8 mouse cellular contexts compared by ENCODE assay signal in the genomic region with DNA sequence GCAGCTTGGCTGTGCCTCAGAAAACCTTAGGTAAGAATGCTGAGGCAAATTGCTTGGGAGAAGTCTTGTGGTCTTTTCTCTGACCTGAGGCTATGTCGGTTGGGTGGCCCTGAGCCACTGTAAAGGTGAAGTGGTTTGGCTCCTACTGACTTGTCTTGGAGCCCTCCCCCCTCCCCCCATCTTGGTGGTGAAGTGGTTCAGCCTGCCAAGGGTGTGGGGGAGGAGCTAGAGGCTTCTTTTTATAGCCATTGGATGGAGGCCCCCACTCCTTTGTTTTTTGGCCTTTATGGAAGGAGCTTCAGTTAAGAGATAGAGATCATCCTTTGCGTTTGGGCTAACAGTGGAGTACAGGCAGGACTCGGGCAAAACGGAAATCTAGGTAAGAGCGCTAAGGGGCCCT. TPM values are rescaled to one million over a fixed set of nuclear protein-coding genes. Genes with fewer than 3 reads are reported as not detected.
A peak's percentile ranks its signal among the peaks of the same experiment; 100 is the strongest.
DNase-seq lines count a peak whose midpoint lies in the region; ATAC-seq and TF ChIP-seq lines count a peak whose summit lies in the region.

A gene (plus strand): TSS at position 280 of the 400 bp plus-strand sequence.

- H3K9me3 ChIP-seq in heart, embryonic 16.5 days (replicated peaks; ENCODE audit: control insufficient read depth, low read length): no peaks in the 10 kb centered on the region
- no peaks in the 10 kb centered on the region for H3K9me3 ChIP-seq in MEL (replicated peaks; ENCODE audit: insufficient read depth, low read length)
- no peaks in the 10 kb centered on the region for H3K9me3 ChIP-seq in forebrain, embryonic 13.5 days (replicated peaks)
- no peaks in the 10 kb centered on the region for H3K9me3 ChIP-seq in limb, embryonic 13.5 days

- peaks cover 12% of the 10 kb centered on the region for H3K4me1 ChIP-seq in heart, embryonic 16.5 days (ENCODE audit: control insufficient read depth, insufficient read depth, low read length)
- peaks cover 0 to 10% of the 10 kb centered on the region in 2 experiments; a peak in 3 of 4 replicates for H3K4me1 ChIP-seq in MEL (ENCODE audit: control insufficient read depth in 1 of 2, insufficient read depth in 2 of 2, low read length in 2 of 2)
- H3K4me1 ChIP-seq in forebrain, embryonic 13.5 days: peaks cover 22% of the 10 kb centered on the region
- peaks cover 20% of the 10 kb centered on the region for H3K4me1 ChIP-seq in limb, embryonic 13.5 days
- H3K4me1 ChIP-seq in olfactory bulb, adult 2 months (ENCODE audit: control insufficient read depth, insufficient read depth, low read length): peaks cover 4% of the 10 kb centered on the region; the same call in 1 of the 2 replicates

- H3K4me3 ChIP-seq in heart, embryonic 16.5 days (ENCODE audit: low read length): peak within 1 kb of the TSS; percentile 75
- H3K4me3 ChIP-seq in MEL (ENCODE audit: control insufficient read depth in 1 of 2, insufficient read depth in 1 of 2, low read depth in 2 of 2, low read length in 2 of 2): peak within 1 kb of the TSS; percentile 95 to 96
- peak within 1 kb of the TSS; percentile 85 for H3K4me3 ChIP-seq in forebrain, embryonic 13.5 days
- H3K4me3 ChIP-seq in limb, embryonic 13.5 days: peak within 1 kb of the TSS; percentile 58
- peak within 1 kb of the TSS; percentile 61 for H3K4me3 ChIP-seq in olfactory bulb, adult 2 months (ENCODE audit: insufficient read depth, low read depth, low read length)

- 41% methylated on average over 5 of the region's 5 CpGs for WGBS in heart, embryonic 16.5 days
- WGBS in forebrain, embryonic 13.5 days: 57% methylated on average over 5 of the region's 5 CpGs
- 50% methylated on average over 5 of the region's 5 CpGs for WGBS in limb, embryonic 13.5 days
- 85% methylated on average over 5 of the region's 5 CpGs for WGBS in olfactory bulb, adult 2 months

- peak within 1 kb of the TSS; percentile 89 for H3K9ac ChIP-seq in heart, embryonic 16.5 days (ENCODE audit: low read length)
- H3K9ac ChIP-seq in MEL (ENCODE audit: control insufficient read depth, low read depth, low read length, poor library complexity, severe bottlenecking): peak within 1 kb of the TSS; percentile 96
- H3K9ac ChIP-seq in forebrain, embryonic 13.5 days: no peak within 1 kb of the TSS
- no peak within 1 kb of the TSS; the same call in 1 of the 2 replicates for H3K9ac ChIP-seq in limb, embryonic 13.5 days

- peak within 1 kb of the TSS; percentile 29 for H3K27ac ChIP-seq in heart, embryonic 16.5 days (ENCODE audit: low read length)
- no peak within 1 kb of the TSS; the same call in 1 of the 2 replicates for H3K27ac ChIP-seq in MEL (ENCODE audit: control insufficient read depth, low read depth, low read length)
- no peak within 1 kb of the TSS for H3K27ac ChIP-seq in forebrain, embryonic 13.5 days
- H3K27ac ChIP-seq in limb, embryonic 13.5 days: no peak within 1 kb of the TSS
- no peak within 1 kb of the TSS for H3K27ac ChIP-seq in olfactory bulb, adult 2 months (ENCODE audit: insufficient read depth, low read depth, low read length)

- ATAC-seq in heart, embryonic 16.5 days (replicated peaks; ENCODE audit: extremely low read depth, insufficient read depth, low FRiP score): no peak
- no peak for ATAC-seq in forebrain, embryonic 13.5 days
- no peak for ATAC-seq in limb, embryonic 13.5 days (ENCODE audit: low FRiP score, low read depth)
- ATAC-seq in frontal cortex, adult (ENCODE audit: low TSS enrichment): no peak

- TF ChIP-seq CTCF in MEL (IDR thresholded peaks at IDR 0.05 in 2 of 3, conservative IDR thresholded peaks at IDR 0.05 in 1 of 3; ENCODE audit: control insufficient read depth in 1 of 3, insufficient read depth in 1 of 3, low read depth in 2 of 3, low read length in 3 of 3, poor library complexity in 1 of 3, severe bottlenecking in 1 of 3): no peak
- no peak for TF ChIP-seq CTCF in olfactory bulb, adult 2 months (IDR thresholded peaks at IDR 0.05; ENCODE audit: insufficient read depth, low read depth, low read length)

- no peaks in the 10 kb centered on the region for H3K36me3 ChIP-seq in heart, embryonic 16.5 days (ENCODE audit: control insufficient read depth, insufficient read depth)
- H3K36me3 ChIP-seq in MEL (ENCODE audit: control insufficient read depth in 1 of 2, insufficient read depth in 2 of 2, low read length in 2 of 2): peaks cover 0 to 8% of the 10 kb centered on the region in 2 experiments; a peak in 2 of 4 replicates
- no peaks in the 10 kb centered on the region for H3K36me3 ChIP-seq in forebrain, embryonic 13.5 days (ENCODE audit: poor library complexity, severe bottlenecking)
- peaks cover 7% of the 10 kb centered on the region for H3K36me3 ChIP-seq in limb, embryonic 13.5 days

- no peak for TF ChIP-seq RAD21 in MEL (IDR thresholded peaks at IDR 0.05; ENCODE audit: low read depth, low read length)

- no peaks in the 10 kb centered on the region for H3K27me3 ChIP-seq in heart, embryonic 16.5 days (ENCODE audit: control insufficient read depth, insufficient read depth, low read length)
- H3K27me3 ChIP-seq in MEL (ENCODE audit: control insufficient read depth in 1 of 2, insufficient read depth in 2 of 2, low read length in 2 of 2): no peaks in the 10 kb centered on the region
- no peaks in the 10 kb centered on the region for H3K27me3 ChIP-seq in forebrain, embryonic 13.5 days
- H3K27me3 ChIP-seq in limb, embryonic 13.5 days: no peaks in the 10 kb centered on the region

- peak within 1 kb of the TSS; percentile 64 for H3K4me2 ChIP-seq in heart, embryonic 16.5 days (ENCODE audit: low read depth, low read length)
- H3K4me2 ChIP-seq in forebrain, embryonic 13.5 days: peak within 1 kb of the TSS; percentile 71
- peak within 1 kb of the TSS; percentile 59 for H3K4me2 ChIP-seq in limb, embryonic 13.5 days (replicated peaks)

- TF ChIP-seq EP300 in MEL (IDR thresholded peaks at IDR 0.05; ENCODE audit: low read depth in 1 of 2, low read length in 2 of 2): no peak

- intact Hi-C loops in heart, postnatal 25 days (cut with DNase I): loop anchor here (2.0 to 5.0 kb wide), 2 partner anchors 41 to 49 kb away; a partner anchor contains a TSS

- TF ChIP-seq POLR2A in MEL (IDR thresholded peaks at IDR 0.05; ENCODE audit: control insufficient read depth in 1 of 2, insufficient read depth in 1 of 2, low read depth in 1 of 2, low read length in 2 of 2, poor library complexity in 1 of 2): no peak
- no peak for TF ChIP-seq POLR2A in olfactory bulb, adult 2 months (IDR thresholded peaks at IDR 0.05; ENCODE audit: insufficient read depth, low read depth, low read length)

- no peak for DNase-seq in heart, postnatal 25 days (ENCODE audit: low spot score)
- peak; percentile 29 for DNase-seq in MEL (ENCODE audit: low read depth, low spot score)
- DNase-seq in kidney, adult 8-10 months: no peak

- H3K79me2 ChIP-seq in MEL (ENCODE audit: control insufficient read depth, insufficient read depth, low read length, poor library complexity): peaks cover 1% of the 10 kb centered on the region; the same call in 1 of the 2 replicates

TF ChIP-seq in MEL, 35 proteins besides CTCF, POLR2A, EP300 and RAD21:
- TF ChIP-seq UBTF (IDR thresholded peaks at IDR 0.05; ENCODE audit: borderline replicate concordance, insufficient read depth, low read depth, low read length) (no peak), KAT2A (conservative IDR thresholded peaks at IDR 0.05; ENCODE audit: low read depth, low read length) (no peak), BHLHE40 (IDR thresholded peaks at IDR 0.05; ENCODE audit: borderline replicate concordance, low read depth, low read length) (no peak), POLR2AphosphoS5 (IDR thresholded peaks at IDR 0.05; ENCODE audit: borderline replicate concordance, low read depth, low read length) (no peak), MYB (IDR thresholded peaks at IDR 0.05; ENCODE audit: low read depth, low read length) (no peak)

RNA-seq across cellular contexts. Expression of the gene that starts here (rescaled TPM):
- polyA plus RNA-seq in heart, embryonic 16.5 days (2015; fragmentation: Nextera tagmentation; extraction: Ambion mirVana): 13.0 and 15.2 TPM in 2 replicates
- 1 to 10 TPM; 7.9 to 8.6 TPM for total RNA-seq in heart, postnatal 25 days (2021)
- 5.4 and 5.9 TPM in 2 replicates for total RNA-seq in MEL (2012; rRNA removed)
- polyA plus RNA-seq in MEL (2012; ENCODE audit: insufficient read depth in 1 of 2, insufficient read length in 2 of 2, low read depth in 1 of 2, low replicate concordance in 2 of 2, missing spikeins in 1 of 2): 1 to 10 TPM in 1 of 2 experiments, not detected in 1; 4.8 TPM
- polyA plus RNA-seq in forebrain, embryonic 13.5 days (2015; fragmentation: Nextera tagmentation; extraction: Ambion mirVana): 53.3 and 56.9 TPM in 2 replicates
- 28.6 and 28.8 TPM in 2 replicates for polyA plus RNA-seq in limb, embryonic 13.5 days (2015; fragmentation: Nextera tagmentation; extraction: Ambion mirVana)
- polyA plus RNA-seq in olfactory bulb, adult 2 months (2012; ENCODE audit: insufficient read depth, insufficient read length, low replicate concordance, missing spikeins): not detected in 2 replicates

Comparison
In these comparisons a context has a peak if more than half of its experiments do, and no peak if none do; other contexts are left out.
1. H3K9ac ChIP-seq: peak in heart, embryonic 16.5 days (single experiment) and MEL (single experiment); none in forebrain, embryonic 13.5 days (single experiment) and limb, embryonic 13.5 days (single experiment).
2. Peak in every context shown above with its lines, with median percentiles within 50 percentile points of each other: H3K4me2 ChIP-seq and H3K4me3 ChIP-seq.